Mouse (Mus musculus) lung, postnatal 0 days (tissue): ENCODE data around the gene Vmn1r77.
"Not testable (repeated sequence)": the region's sequence is repeated elsewhere in the genome, so short reads cannot be mapped to it uniquely, and the experiment has no call there.

ENCODE experiments used
- CTCF ChIP-seq: IDR thresholded peaks from 2 replicates; pipeline ENCODE4 v1.5.1; 2016; ENCODE audit warnings: antibody characterized with exemption, mild to moderate bottlenecking
- EP300 ChIP-seq: IDR thresholded peaks from 2 replicates; pipeline ENCODE4 v1.6.1; 2016; ENCODE audit warnings: antibody characterized with exemption, mild to moderate bottlenecking, control low read depth

GRCm38 (mm10) chr7:12012392-12012791 is 24.2 kb upstream of the Vmn1r77 start:
- TF ChIP-seq CTCF, EP300: not testable (repeated sequence)
